Mouse (Mus musculus) neural tube, embryonic 15.5 days (tissue): ENCODE measurements around the gene Hist2h2bb. TPM values are rescaled to one million over a fixed set of nuclear protein-coding genes. Genes with fewer than 3 reads are reported as not detected.
A peak's percentile ranks its signal among the peaks of the same experiment; 100 is the strongest.
"Not testable (repeated sequence)": the region's sequence is repeated elsewhere in the genome, so short reads cannot be mapped to it uniquely, and the experiment has no call there.

Experiments used
- ATAC-seq: fragments of 200-750 bp; cut with Nextera tagmentation; 2 replicates; pipeline ENCODE4 v1.8.0; 2017; ENCODE audit warnings: mild to moderate bottlenecking, moderate TSS enrichment, moderate library complexity; ENCODE audit not compliant: low FRiP score
- H3K27ac ChIP-seq: fragments of 300-500 bp; sonication (generic); replicated peaks from 2 replicates; pipeline ENCODE4 v1.5.1; 2015; ENCODE audit warnings: mild to moderate bottlenecking, inconsistent platforms
- H3K27me3 ChIP-seq: fragments of 300-500 bp; sonication (generic); replicated peaks from 2 replicates; pipeline ENCODE4 v1.6.1; 2015; ENCODE audit warnings: inconsistent platforms
- H3K36me3 ChIP-seq: fragments of 300-500 bp; sonication (generic); 2 replicates; pipeline ENCODE4 v1.6.1; 2015; ENCODE audit warnings: inconsistent platforms
- H3K4me1 ChIP-seq: fragments of 300-500 bp; sonication (generic); 2 replicates; pipeline ENCODE4 v1.6.1; 2015; ENCODE audit warnings: inconsistent platforms
- H3K4me2 ChIP-seq: fragments of 300-500 bp; sonication (generic); 2 replicates; pipeline ENCODE4 v1.6.1; 2015; ENCODE audit warnings: inconsistent platforms, mild to moderate bottlenecking, moderate library complexity
- H3K4me3 ChIP-seq: fragments of 300-500 bp; sonication (generic); replicated peaks from 2 replicates; pipeline ENCODE4 v1.5.1; 2015; ENCODE audit warnings: mild to moderate bottlenecking, inconsistent platforms
- H3K9ac ChIP-seq: fragments of 300-500 bp; sonication (generic); replicated peaks from 2 replicates; pipeline ENCODE4 v1.6.1; 2015; ENCODE audit warnings: mild to moderate bottlenecking, inconsistent platforms
- H3K9me3 ChIP-seq: fragments of 300-500 bp; sonication (generic); replicated peaks from 2 replicates; pipeline ENCODE4 v1.6.1; 2016; ENCODE audit warnings: inconsistent platforms
- WGBS: fragments of 180-500 bp; shearing (Covaris S2); methylation state at CpG from one replicate; pipeline ENCODE4 v1.1.7; 2015; ENCODE audit warnings: mixed read lengths; 5-methylcytosine and 5-hydroxymethylcytosine counted together
- polyA plus RNA-seq: library from polyadenylated mRNA; unstranded; fragments of >200 nt; fragmentation: Nextera tagmentation; extraction: Ambion mirVana; gene quantifications from 2 replicates; pipeline ENCODE4 v1.2.1, GENCODE M21; 2015

Hist2h2bb gene
- polyA plus RNA-seq, 1 experiment from 2014 or later = 0.61 TPM

DNA sequence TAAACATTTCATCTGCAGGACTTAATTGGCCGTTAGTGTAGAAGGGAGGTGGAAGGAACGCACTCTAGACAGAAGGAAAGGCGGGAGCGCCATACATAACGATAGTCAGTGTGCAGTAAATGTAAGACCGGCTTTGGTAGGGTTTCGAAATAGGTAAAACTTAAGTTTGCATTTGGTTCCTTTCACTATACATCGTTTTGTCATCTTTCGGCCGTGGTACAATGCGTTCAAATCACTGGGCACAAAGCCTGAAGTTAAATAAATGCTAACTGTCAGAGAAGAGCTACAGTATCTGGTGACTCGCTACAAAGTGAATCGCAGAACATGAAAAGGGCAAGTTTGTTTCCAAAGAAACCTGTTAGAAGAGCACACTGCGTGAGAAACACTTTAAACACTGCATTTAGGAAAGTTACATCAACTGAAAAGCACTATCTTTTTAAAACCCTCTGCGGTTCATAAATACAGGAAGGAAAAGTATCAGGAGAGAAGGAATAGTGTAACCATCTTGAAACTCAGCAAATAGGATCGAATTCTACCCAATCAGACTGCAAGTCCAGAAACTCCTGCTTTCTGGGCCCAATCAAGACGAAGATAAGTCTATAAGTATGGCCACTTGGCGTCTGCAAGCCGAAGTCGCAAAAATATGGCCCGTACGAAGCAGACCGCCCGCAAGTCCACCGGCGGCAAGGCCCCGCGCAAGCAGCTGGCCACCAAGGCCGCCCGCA lies 1.3 kb upstream of the Hist2h2bb start, which contains the start of gene Hist2h3b:
Gene Hist2h3b, plus strand, starts transcription at position 604 of the 725 bp plus-strand sequence.
- peak within 1 kb of the TSS; percentile 96 for H3K27ac ChIP-seq
- H3K4me2 ChIP-seq = peak within 1 kb of the TSS; percentile 84
- H3K27me3 ChIP-seq = no peaks in the 10 kb centered on the region
- no peaks in the 10 kb centered on the region for H3K9me3 ChIP-seq
- ATAC-seq = peak; percentile 65
- WGBS = 18% methylated on average over 26 of the region's 30 CpGs
- H3K36me3 ChIP-seq = no peaks in the 10 kb centered on the region
- peaks cover 23% of the 10 kb centered on the region for H3K4me1 ChIP-seq
- H3K4me3 ChIP-seq = peak within 1 kb of the TSS; percentile 53
- H3K9ac ChIP-seq = peak within 1 kb of the TSS; percentile 48

DNA sequence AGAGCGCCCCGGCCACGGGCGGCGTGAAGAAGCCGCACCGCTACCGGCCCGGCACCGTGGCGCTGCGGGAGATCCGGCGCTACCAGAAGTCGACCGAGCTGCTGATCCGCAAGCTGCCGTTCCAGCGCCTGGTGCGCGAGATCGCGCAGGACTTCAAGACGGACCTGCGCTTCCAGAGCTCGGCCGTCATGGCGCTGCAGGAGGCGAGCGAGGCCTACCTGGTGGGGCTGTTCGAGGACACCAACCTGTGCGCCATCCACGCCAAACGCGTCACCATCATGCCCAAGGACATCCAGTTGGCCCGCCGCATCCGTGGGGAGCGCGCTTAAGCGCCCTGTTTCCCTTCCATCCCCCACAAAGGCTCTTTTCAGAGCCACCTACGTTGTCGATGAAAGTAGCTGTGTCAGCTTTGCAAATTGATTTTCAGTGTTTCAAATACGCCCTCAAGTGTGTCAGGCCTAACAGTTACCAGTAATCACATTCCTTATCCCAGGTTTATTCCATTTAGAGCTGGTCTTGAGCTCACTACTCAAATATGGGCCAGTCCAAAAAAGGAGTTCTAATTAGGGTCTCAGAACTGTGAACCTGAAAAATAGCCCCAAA lies 675 bp upstream of the Hist2h2bb start:
- H3K36me3 ChIP-seq, H3K9me3 ChIP-seq, H3K27me3 ChIP-seq: not testable (repeated sequence)
- Histone ChIP-seq H3K4me3 (peak overlapping the region; percentile 53), H3K4me1 (peaks cover 19% of the 10 kb centered on the region), H3K27ac (peak overlapping the region; percentile 96), H3K9ac (peak overlapping the region; percentile 48), H3K4me2 (peak overlapping the region; percentile 84)
- ATAC-seq = peak; percentile 53
- WGBS = under 1% methylated on average over 12 of the region's 44 CpGs

DNA sequence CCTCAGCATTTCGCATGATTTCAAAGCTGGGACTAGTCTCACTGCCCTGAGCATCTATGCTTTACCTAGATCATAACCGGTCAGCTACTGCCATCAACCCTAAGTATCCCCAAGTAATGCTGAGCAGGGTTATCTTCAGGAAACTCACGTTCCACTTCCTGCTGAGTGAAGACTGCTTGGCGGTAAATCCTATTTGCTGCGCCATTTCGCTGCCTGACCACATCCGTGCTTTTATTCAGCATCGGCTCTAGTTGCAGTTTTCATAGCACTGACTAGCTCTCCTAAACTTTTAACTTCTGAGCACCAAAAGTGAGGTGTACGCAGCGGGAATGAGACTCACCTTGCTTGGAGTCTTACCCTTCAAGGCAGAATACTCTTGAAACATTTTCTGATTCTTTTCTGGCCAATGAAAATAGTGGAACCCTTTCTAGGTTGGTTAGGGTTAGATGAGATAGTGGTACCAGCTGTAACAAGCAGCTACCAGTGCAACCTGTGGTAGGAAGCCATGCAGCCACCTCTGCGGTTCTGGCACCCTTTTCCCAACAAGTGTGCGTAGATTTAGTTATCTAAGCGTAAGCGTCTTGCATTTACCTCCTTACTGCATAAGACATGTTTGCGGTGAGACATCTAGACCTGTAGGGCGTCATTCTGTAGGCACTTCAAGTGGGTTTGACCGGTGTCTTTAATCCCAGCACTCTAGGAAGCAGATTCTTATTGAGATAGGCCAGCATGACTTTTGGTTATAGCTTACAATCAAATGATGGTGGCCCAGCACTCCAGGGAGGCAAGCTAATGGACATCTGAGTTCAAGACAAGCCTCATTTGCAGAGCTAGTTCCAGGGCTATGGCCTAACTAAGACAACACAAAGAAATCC lies 4.3 kb downstream of the Hist2h2bb start:
- H3K9me3 ChIP-seq = no peaks in the 10 kb centered on the region
- 90% methylated on average over 17 of the region's 17 CpGs for WGBS
- H3K36me3 ChIP-seq = no peaks in the 10 kb centered on the region
- ATAC-seq = no peak
- H3K4me1 ChIP-seq = peaks cover 8% of the 10 kb centered on the region
- H3K4me3 ChIP-seq = no peak overlapping the region
- H3K4me2 ChIP-seq = no peak overlapping the region
- H3K27ac ChIP-seq = no peak overlapping the region
- no peak overlapping the region for H3K9ac ChIP-seq
- H3K27me3 ChIP-seq = no peaks in the 10 kb centered on the region

DNA sequence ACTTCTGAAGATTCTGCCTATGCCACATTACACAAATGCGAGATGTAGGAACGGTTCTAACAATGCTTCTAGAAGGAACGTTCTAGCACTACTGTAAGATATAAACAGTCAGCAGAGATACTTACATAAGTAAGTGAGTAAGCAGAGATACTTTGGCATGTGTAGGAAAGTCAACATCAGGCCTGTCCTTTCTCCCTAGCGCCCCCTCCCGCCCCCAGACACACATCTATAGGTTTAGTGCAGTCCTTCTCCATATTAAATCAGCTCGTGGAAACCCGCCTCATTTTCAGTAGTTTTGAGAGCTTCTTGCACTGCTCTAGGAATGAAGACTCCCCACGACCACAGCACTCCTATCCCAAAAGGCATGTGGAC lies 7.9 kb downstream of the Hist2h2bb start:
- WGBS = 17% methylated on average over 8 of the region's 8 CpGs
- H3K36me3 ChIP-seq = no peaks in the 10 kb centered on the region
- ATAC-seq = peak; percentile 34

DNA sequence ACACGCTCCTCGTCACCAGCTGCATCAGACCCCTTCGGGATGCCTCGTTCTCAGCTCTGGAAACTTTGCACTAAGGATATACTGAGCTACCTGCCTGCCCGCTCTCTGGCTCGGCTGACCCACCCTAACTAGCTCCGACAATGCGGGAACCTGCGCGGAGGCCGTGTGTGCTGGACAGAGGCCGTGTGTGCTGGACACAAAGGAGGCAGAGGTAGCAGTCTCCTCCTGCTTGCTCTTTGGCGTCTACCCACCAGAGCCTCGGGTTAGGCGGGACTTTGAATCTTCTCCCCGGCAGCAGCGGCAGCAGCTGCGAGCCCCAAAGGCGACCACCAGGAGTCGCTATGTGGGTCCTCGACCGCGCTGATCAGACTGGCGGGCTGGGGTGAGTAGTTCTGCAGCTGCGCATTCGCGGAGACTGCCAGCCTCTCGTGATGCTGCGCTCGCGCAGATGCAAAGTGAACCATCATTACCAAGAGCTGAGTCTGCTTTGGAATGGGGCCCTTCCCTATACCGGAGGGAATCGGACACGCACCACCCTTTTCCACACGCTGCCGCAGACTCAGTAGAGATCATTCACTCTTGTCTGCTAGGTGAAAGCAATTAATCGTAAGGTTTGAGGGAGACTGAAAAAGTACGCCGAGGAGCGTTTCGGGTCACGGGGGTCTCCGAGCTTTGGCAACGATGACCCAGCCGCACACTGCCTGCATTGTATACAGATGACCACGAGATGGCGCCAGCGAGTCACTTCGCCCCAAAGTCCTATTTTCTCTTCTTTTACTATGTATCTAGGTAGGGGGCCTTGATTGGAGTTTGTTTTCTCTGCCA lies 8.5 kb downstream of the Hist2h2bb start:
- under 1% methylated on average over 49 of the region's 49 CpGs for WGBS
- Histone ChIP-seq H3K9me3 (no peaks in the 10 kb centered on the region), H3K4me3 (peak overlapping the region; percentile 56), H3K9ac (peak overlapping the region; percentile 56), H3K27ac (peak overlapping the region; percentile 94), H3K4me2 (peak overlapping the region; percentile 68), H3K4me1 (peaks cover 5% of the 10 kb centered on the region), H3K27me3 (peaks cover 13% of the 10 kb centered on the region), H3K36me3 (no peaks in the 10 kb centered on the region)
- ATAC-seq = peak; percentile 98

More for the DNA sequence above, 7.9 kb downstream of the Hist2h2bb start:
- Histone ChIP-seq H3K9me3 (no peaks in the 10 kb centered on the region), H3K4me3 (peak overlapping the region; percentile 56), H3K9ac (peak overlapping the region; percentile 56), H3K27me3 (peaks cover 10% of the 10 kb centered on the region; the same call in 1 of the 2 replicates), H3K27ac (peak overlapping the region; percentile 71; the same call in 1 of the 2 replicates), H3K4me2 (peak overlapping the region; percentile 68), H3K4me1 (peaks cover 5% of the 10 kb centered on the region)

DNA sequence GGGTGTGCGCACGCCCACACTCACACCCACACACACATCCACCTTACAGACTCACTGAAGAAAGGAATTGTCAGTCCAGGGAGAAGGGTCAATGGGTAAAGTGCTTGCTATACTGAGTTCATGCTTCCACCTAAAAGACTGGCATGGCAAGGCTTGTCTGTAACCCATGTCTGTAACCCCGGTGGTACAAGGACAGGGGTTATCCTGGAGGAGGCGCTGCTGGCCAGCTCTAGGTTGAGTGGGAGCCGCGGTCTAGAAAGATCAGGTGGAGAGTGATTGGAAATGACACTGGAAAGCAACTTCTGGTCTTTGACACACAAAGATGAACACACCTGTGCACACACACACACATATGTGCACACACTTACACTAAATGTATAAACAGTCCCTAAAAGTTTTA lies 11.1 kb downstream of the Hist2h2bb start:
- no peak overlapping the region for H3K4me3 ChIP-seq
- ATAC-seq = no peak
- 60% methylated on average over 6 of the region's 6 CpGs for WGBS

DNA sequence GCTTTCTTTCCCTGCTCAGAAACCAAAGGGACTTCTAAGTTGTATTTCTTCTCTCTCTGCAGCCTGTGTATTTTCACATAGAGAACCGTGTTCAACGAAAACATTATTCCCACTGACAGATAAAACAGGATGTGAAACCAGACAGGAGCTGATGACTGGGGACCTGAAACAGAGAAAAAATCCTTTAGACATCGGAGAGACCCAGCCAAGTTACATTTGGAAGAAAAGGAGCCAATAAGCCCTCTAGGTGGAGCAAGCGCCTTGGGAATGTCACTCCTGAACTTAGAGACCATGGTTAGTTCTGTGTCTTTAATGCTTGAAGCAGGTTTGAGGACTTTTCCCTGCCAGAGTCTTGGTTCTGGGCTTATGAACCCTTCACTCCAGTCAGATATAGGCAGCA lies 14.9 kb downstream of the Hist2h2bb start:
- Histone ChIP-seq H3K4me3 (no peak overlapping the region), H3K9ac (no peak overlapping the region), H3K9me3 (no peaks in the 10 kb centered on the region), H3K4me2 (peak overlapping the region; percentile 6; the same call in 1 of the 2 replicates), H3K27ac (no peak overlapping the region), H3K36me3 (no peaks in the 10 kb centered on the region), H3K27me3 (peaks cover 32% of the 10 kb centered on the region), H3K4me1 (no peaks in the 10 kb centered on the region)
- 24% methylated on average over 4 of the region's 4 CpGs for WGBS
- no peak for ATAC-seq

More for the DNA sequence above, 11.1 kb downstream of the Hist2h2bb start:
- Histone ChIP-seq H3K9ac (no peak overlapping the region), H3K9me3 (no peaks in the 10 kb centered on the region), H3K4me2 (no peak overlapping the region), H3K27me3 (peaks cover 32% of the 10 kb centered on the region), H3K4me1 (peaks cover 5% of the 10 kb centered on the region), H3K36me3 (no peaks in the 10 kb centered on the region), H3K27ac (no peak overlapping the region)

DNA sequence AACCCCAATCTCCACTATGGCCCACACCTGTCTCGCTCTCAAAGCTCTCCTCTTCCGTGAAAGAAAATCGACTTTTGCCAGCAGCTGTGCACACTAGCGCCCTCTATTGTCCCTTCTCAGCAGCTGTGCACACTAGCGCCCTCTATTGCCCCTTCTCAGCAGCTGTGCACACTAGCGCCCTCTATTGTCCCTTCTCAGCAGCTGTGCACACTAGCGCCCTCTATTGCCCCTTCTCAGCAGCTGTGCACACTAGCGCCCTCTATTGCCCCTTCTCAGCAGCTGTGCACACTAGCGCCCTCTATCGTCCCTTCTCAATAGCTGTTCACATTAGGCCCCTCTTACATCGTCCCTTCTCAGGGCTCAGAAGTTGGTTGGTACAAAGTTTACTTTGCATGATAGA lies 17.8 kb downstream of the Hist2h2bb start:
- H3K4me2 ChIP-seq, ATAC-seq, H3K9me3 ChIP-seq, H3K4me1 ChIP-seq, H3K27ac ChIP-seq, H3K36me3 ChIP-seq, H3K9ac ChIP-seq, H3K4me3 ChIP-seq: not testable (repeated sequence)
- peaks cover 22% of the 10 kb centered on the region for H3K27me3 ChIP-seq
- 94% methylated on average over 11 of the region's 11 CpGs for WGBS

DNA sequence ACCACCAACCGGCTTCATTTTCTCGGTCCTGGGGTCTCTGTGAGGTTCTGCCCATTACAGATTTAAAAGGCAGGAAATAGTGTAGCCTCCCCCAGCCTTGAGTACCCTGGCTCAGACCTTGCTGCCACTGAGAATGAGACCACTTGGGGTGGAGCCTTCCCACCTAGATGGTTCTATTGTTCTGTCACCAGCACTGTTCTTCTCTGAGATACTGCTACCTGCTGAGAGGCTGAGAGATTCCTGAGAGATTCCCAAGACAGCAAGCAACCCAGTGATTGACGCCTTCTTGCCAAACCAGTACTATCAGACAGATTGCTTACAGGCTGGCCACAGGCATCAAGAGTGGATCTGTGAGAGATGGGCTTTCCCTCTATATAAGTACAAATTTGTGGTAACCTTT lies 19.6 kb downstream of the Hist2h2bb start:
- Histone ChIP-seq H3K27ac (no peak overlapping the region), H3K9me3 (no peaks in the 10 kb centered on the region), H3K9ac (no peak overlapping the region), H3K4me1 (no peaks in the 10 kb centered on the region), H3K36me3 (no peaks in the 10 kb centered on the region), H3K27me3 (0 out of 2 replicates have a peak, but pooled peaks cover 7% of the 10 kb centered on the region), H3K4me2 (no peak overlapping the region), H3K4me3 (no peak overlapping the region)
- WGBS = 83% methylated on average over 3 of the region's 3 CpGs
- ATAC-seq = no peak

DNA sequence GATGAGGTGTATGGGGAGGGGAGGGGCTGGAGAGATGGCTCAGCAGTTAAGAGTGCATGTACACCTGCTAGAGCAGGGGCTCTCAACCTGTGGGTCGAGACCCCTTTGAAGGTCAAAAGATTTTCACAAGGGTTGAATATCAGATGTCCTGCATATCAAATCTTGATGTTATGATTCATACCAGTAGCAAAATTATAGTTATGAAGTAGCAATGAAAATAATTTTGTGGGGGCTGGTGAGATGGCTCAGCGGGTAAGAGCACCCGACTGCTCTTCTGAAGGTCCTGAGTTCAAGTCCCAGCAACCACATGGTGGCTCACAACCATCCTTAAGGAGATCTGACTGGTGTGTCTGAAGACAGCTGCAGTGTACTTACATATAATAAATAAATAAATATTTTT lies 21.2 kb downstream of the Hist2h2bb start:
- ATAC-seq, H3K27ac ChIP-seq, H3K9me3 ChIP-seq, H3K4me2 ChIP-seq, H3K4me3 ChIP-seq, H3K27me3 ChIP-seq, H3K9ac ChIP-seq, H3K4me1 ChIP-seq, H3K36me3 ChIP-seq: not testable (repeated sequence)
- 97% methylated on average over 3 of the region's 3 CpGs for WGBS

DNA sequence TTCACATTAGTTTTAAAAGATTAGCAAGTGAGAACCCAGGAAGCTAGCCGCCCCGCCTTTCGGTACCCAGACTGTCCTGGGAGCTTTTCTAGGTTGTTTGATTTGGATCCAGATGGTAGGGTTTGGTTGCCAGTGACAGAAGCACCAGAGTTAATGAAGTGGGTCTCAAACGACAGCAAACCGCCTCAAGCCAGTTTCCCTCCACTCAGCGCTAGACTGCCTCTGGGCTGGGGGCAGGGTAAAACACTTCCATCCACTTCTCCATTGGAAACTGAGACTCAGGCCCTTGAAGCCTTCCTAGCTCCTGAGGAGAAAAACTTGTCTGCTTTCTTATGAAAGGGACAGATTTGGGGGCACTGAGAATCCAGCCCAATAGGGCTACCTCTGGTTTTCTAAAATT lies 23.1 kb downstream of the Hist2h2bb start:
- 63% methylated on average over 6 of the region's 6 CpGs for WGBS

More for the DNA sequence above, 23.1 kb downstream of the Hist2h2bb start:
- Histone ChIP-seq H3K4me1 (no peaks in the 10 kb centered on the region), H3K9ac (no peak overlapping the region), H3K27me3 (no peaks in the 10 kb centered on the region), H3K27ac (no peak overlapping the region), H3K4me3 (no peak overlapping the region), H3K36me3 (no peaks in the 10 kb centered on the region), H3K9me3 (no peaks in the 10 kb centered on the region), H3K4me2 (no peak overlapping the region)
- ATAC-seq = no peak
